Mouse (Mus musculus) midbrain, embryonic 16.5 days (tissue): ENCODE data around the gene Psma6. TPM values are rescaled to one million over a fixed set of nuclear protein-coding genes. Genes with fewer than 3 reads are reported as not detected.

Source experiments
- ATAC-seq: fragments of 200-750 bp; cut with Nextera tagmentation; 2 replicates; pipeline ENCODE4 v1.8.0; 2017; ENCODE audit warnings: moderate TSS enrichment
- H3K27ac ChIP-seq: fragments of 300-500 bp; sonication (generic); 2 replicates; pipeline ENCODE4 v1.5.1; 2014; ENCODE audit warnings: mild to moderate bottlenecking, low read length, mixed read lengths
- H3K27me3 ChIP-seq: fragments of 300-500 bp; sonication (generic); 2 replicates; pipeline ENCODE4 v1.6.1; 2014; ENCODE audit warnings: low read depth, low read length, mixed read lengths; ENCODE audit not compliant: control insufficient read depth, insufficient read depth
- H3K36me3 ChIP-seq: fragments of 300-500 bp; sonication (generic); 2 replicates; pipeline ENCODE4 v1.6.1; 2014; ENCODE audit warnings: mild to moderate bottlenecking, low read length, moderate library complexity, mixed read lengths; ENCODE audit not compliant: control insufficient read depth, insufficient read depth
- H3K4me1 ChIP-seq: fragments of 300-500 bp; sonication (generic); 2 replicates; pipeline ENCODE4 v1.6.1; 2014; ENCODE audit warnings: mild to moderate bottlenecking, low read length, mixed read lengths; ENCODE audit not compliant: control insufficient read depth, insufficient read depth
- H3K4me2 ChIP-seq: fragments of 300-500 bp; sonication (generic); 2 replicates; pipeline ENCODE4 v1.6.1; 2014; ENCODE audit warnings: mild to moderate bottlenecking, low read length, mixed read lengths
- H3K4me3 ChIP-seq: fragments of 300-500 bp; sonication (generic); 2 replicates; pipeline ENCODE4 v1.5.1; 2014; ENCODE audit warnings: low read depth, mild to moderate bottlenecking, low read length, moderate library complexity, mixed read lengths
- H3K9ac ChIP-seq: fragments of 300-500 bp; sonication (generic); 2 replicates; pipeline ENCODE4 v1.6.1; 2014; ENCODE audit warnings: low read depth, low read length, mixed read lengths
- H3K9me3 ChIP-seq: fragments of 300-500 bp; sonication (generic); replicated peaks from 2 replicates; pipeline ENCODE4 v1.6.1; 2014; ENCODE audit warnings: mild to moderate bottlenecking, low read length, mixed read lengths; ENCODE audit not compliant: control insufficient read depth, poor library complexity, severe bottlenecking
- WGBS: fragments of 180-500 bp; shearing (Covaris S2); extraction: QIAGEN DNeasy Blood & Tissue Kit; methylation state at CpG from one replicate; pipeline ENCODE4 v1.1.7; 2014; 5-methylcytosine and 5-hydroxymethylcytosine counted together
- polyA plus RNA-seq: library from polyadenylated mRNA; unstranded; fragments of >200 nt; fragmentation: Nextera tagmentation; extraction: Ambion mirVana; gene quantifications from 2 replicates; pipeline ENCODE4 v1.2.1, GENCODE M21; 2015

The Psma6 gene
- polyA plus RNA-seq, 1 experiment from 2014 or later: 401 TPM

GRCm38 (mm10) chr12:55432284-55432919 lies 48.4 kb downstream of the Psma6 start:
- no peak for ATAC-seq
- H3K36me3 ChIP-seq: no peaks in the 10 kb centered on the region
- no peak overlapping the region for H3K27ac ChIP-seq
- H3K4me3 ChIP-seq: no peak overlapping the region
- H3K4me1 ChIP-seq: no peaks in the 10 kb centered on the region
- H3K4me2 ChIP-seq: no peak overlapping the region
- no peak overlapping the region for H3K9ac ChIP-seq
- 91% methylated on average over 7 of the region's 7 CpGs for WGBS
- H3K27me3 ChIP-seq: no peaks in the 10 kb centered on the region
- H3K9me3 ChIP-seq: no peaks in the 10 kb centered on the region

GRCm38 (mm10) chr12:55432920-55433284 lies 48.9 kb downstream of the Psma6 start:
- ATAC-seq: no peak
- H3K4me2 ChIP-seq: no peak overlapping the region

GRCm38 (mm10) chr12:55433802-55434435 lies 49.9 kb downstream of the Psma6 start:
- H3K27me3 ChIP-seq: no peaks in the 10 kb centered on the region
- H3K9me3 ChIP-seq: no peaks in the 10 kb centered on the region
- 39% methylated on average over 8 of the region's 8 CpGs for WGBS
- H3K4me1 ChIP-seq: peaks cover 9% of the 10 kb centered on the region
- no peaks in the 10 kb centered on the region for H3K36me3 ChIP-seq
- no peak overlapping the region for H3K4me2 ChIP-seq
- no peak for ATAC-seq
- no peak overlapping the region for H3K27ac ChIP-seq
- H3K4me3 ChIP-seq: no peak overlapping the region
- no peak overlapping the region for H3K9ac ChIP-seq

More at GRCm38 (mm10) chr12:55432920-55433284, 48.9 kb downstream of the Psma6 start:
- WGBS: 97% methylated on average over 8 of the region's 8 CpGs
- no peak overlapping the region for H3K27ac ChIP-seq
- no peaks in the 10 kb centered on the region for H3K4me1 ChIP-seq
- H3K36me3 ChIP-seq: no peaks in the 10 kb centered on the region
- H3K9me3 ChIP-seq: no peaks in the 10 kb centered on the region
- no peak overlapping the region for H3K9ac ChIP-seq
- no peaks in the 10 kb centered on the region for H3K27me3 ChIP-seq
- H3K4me3 ChIP-seq: no peak overlapping the region

DNA sequence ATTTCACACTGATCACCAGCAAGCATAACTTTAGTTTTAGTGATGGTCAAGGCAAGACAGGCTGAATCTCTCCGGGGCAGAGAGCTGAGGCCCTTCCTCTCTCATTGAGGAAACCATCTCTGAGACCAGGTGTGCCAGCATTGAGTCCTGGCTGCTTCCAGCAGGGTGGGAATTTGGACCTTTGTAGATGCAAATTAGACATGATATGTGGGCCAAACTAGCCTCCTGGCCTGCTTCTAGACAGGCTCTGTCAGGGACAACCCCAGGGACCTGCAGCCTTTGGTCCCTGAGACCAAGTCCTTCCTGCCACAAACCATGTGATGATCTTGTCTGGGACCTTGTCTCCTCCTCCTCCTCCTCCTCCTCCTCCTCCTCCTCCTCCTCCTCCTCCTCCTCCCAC lies 51.1 kb downstream of the Psma6 start:
- WGBS: 93% methylated on average over 1 of the region's 1 CpGs

DNA sequence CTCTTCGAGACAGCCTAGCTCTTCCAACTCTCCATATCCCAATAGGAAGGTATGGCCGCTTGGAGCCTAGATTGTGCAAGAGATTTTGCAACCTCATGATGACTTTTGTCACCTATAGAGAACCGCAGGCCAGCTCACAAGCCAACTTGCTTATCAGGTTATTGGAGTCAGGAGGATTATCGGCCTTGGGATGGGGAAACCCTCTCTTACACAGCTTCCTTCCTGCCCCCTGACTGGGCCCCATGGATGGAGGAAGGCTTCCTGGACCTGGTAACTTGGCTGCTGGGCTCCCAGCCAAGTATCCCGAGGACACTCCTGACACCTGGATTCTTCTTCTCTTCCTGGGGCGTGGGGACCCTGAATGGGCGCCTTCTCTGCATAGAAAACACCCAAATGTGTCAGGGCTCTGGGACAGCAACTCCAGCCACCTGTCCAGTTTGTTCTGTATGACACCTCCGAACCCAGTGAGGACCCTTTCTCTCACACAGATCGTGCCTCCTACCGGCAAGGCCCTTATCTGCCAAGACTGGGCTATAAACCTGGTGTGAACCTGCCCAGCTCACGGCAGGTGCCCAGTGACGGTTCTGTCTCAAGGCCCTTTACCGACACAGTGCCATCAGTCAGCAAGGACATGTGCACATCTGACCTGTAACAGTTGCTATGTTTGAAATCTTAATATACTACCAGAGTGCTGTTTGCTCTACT lies 53.3 kb downstream of the Psma6 start:
- no peak for ATAC-seq
- 79% methylated on average over 13 of the region's 13 CpGs for WGBS

More for the DNA sequence above, 51.1 kb downstream of the Psma6 start:
- Histone ChIP-seq H3K9ac (no peak overlapping the region), H3K9me3 (no peaks in the 10 kb centered on the region), H3K4me1 (peaks cover 10% of the 10 kb centered on the region), H3K4me2 (no peak overlapping the region), H3K27ac (no peak overlapping the region), H3K36me3 (no peaks in the 10 kb centered on the region), H3K4me3 (no peak overlapping the region), H3K27me3 (no peaks in the 10 kb centered on the region)
- no peak for ATAC-seq

DNA sequence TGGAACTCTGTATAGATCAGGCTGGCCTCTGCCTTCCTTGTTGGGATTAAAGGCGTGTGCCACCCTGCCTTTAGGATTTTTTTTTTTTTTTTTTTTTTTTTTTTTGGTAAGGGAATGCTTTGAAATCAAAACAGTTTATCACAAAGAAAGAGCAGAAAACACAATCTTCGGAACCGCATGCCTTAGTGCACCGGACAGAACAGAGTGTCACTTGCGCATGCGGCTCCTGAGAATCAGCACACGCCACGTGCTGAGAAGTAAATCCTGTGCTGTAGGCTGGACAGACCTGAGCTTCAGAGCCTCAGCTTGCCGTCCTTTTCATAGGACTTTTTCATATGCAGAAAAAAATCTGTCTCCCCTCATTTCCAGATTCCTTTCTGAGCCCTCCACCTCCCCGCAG lies 54.0 kb downstream of the Psma6 start:
- Histone ChIP-seq H3K4me2 (peak overlapping the region; percentile 37), H3K36me3 (no peaks in the 10 kb centered on the region), H3K27me3 (no peaks in the 10 kb centered on the region), H3K4me1 (peaks cover 10% of the 10 kb centered on the region), H3K27ac (peak overlapping the region; percentile 51; the same call in 1 of the 2 replicates), H3K4me3 (no peak overlapping the region), H3K9ac (peak overlapping the region; percentile 51; the same call in 1 of the 2 replicates), H3K9me3 (no peaks in the 10 kb centered on the region)
- WGBS: 46% methylated on average over 10 of the region's 10 CpGs
- no peak for ATAC-seq

More for the DNA sequence above, 53.3 kb downstream of the Psma6 start:
- H3K27me3 ChIP-seq: no peaks in the 10 kb centered on the region
- H3K9ac ChIP-seq: no peak overlapping the region
- peaks cover 10% of the 10 kb centered on the region for H3K4me1 ChIP-seq
- H3K9me3 ChIP-seq: no peaks in the 10 kb centered on the region
- H3K36me3 ChIP-seq: no peaks in the 10 kb centered on the region
- no peak overlapping the region for H3K4me2 ChIP-seq
- H3K4me3 ChIP-seq: no peak overlapping the region
- H3K27ac ChIP-seq: no peak overlapping the region

GRCm38 (mm10) chr12:55438611-55439137 lies 54.7 kb downstream of the Psma6 start:
- no peaks in the 10 kb centered on the region for H3K27me3 ChIP-seq
- peak overlapping the region; percentile 37 for H3K4me2 ChIP-seq
- peaks cover 10% of the 10 kb centered on the region for H3K4me1 ChIP-seq
- peak overlapping the region; percentile 51; the same call in 1 of the 2 replicates for H3K9ac ChIP-seq
- no peak overlapping the region for H3K4me3 ChIP-seq
- peak; percentile 70; the same call in 1 of the 2 replicates for ATAC-seq
- no peaks in the 10 kb centered on the region for H3K36me3 ChIP-seq
- 3% methylated on average over 11 of the region's 11 CpGs for WGBS
- H3K9me3 ChIP-seq: no peaks in the 10 kb centered on the region
- peak overlapping the region; percentile 51 for H3K27ac ChIP-seq

DNA sequence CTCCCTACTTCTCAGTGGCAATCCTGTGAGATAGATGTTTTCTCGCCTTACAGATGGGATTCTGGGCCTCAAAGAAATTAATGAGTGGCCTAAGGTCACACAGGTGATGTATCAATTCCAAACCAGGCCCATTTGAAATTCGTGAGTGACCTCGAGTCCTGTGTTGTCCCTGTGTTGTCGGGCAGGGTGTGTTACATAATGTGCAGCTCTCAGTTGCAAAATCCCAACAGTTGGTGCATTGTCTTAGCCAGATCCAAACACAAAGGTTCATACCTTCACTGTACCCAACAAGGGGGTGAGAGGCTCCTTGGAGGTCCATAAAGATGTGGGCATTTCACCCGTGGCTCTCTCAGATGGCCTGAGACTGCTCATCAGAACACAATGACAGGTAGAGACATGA lies 56.4 kb downstream of the Psma6 start:
- no peak overlapping the region for H3K4me2 ChIP-seq
- 80% methylated on average over 5 of the region's 5 CpGs for WGBS
- no peak overlapping the region for H3K27ac ChIP-seq
- ATAC-seq: no peak
- H3K4me1 ChIP-seq: peaks cover 10% of the 10 kb centered on the region
- no peak overlapping the region for H3K9ac ChIP-seq
- H3K4me3 ChIP-seq: no peak overlapping the region
- H3K27me3 ChIP-seq: no peaks in the 10 kb centered on the region
- no peaks in the 10 kb centered on the region for H3K36me3 ChIP-seq
- no peaks in the 10 kb centered on the region for H3K9me3 ChIP-seq

- no peak for ATAC-seq
- no peaks in the 10 kb centered on the region for H3K9me3 ChIP-seq
- H3K27ac ChIP-seq: no peak overlapping the region
- no peaks in the 10 kb centered on the region for H3K27me3 ChIP-seq
- WGBS: 69% methylated on average over 1 of the region's 1 CpGs
- no peak overlapping the region for H3K9ac ChIP-seq
- H3K36me3 ChIP-seq: no peaks in the 10 kb centered on the region
- H3K4me1 ChIP-seq: peaks cover 16% of the 10 kb centered on the region
- H3K4me3 ChIP-seq: no peak overlapping the region
- no peak overlapping the region for H3K4me2 ChIP-seq
Observed at GRCm38 (mm10) chr12:55442245-55442644, 58.2 kb downstream of the Psma6 start.
